Mouse (Mus musculus): ENCODE results near the gene Hpd.

The Hpd gene

DNA sequence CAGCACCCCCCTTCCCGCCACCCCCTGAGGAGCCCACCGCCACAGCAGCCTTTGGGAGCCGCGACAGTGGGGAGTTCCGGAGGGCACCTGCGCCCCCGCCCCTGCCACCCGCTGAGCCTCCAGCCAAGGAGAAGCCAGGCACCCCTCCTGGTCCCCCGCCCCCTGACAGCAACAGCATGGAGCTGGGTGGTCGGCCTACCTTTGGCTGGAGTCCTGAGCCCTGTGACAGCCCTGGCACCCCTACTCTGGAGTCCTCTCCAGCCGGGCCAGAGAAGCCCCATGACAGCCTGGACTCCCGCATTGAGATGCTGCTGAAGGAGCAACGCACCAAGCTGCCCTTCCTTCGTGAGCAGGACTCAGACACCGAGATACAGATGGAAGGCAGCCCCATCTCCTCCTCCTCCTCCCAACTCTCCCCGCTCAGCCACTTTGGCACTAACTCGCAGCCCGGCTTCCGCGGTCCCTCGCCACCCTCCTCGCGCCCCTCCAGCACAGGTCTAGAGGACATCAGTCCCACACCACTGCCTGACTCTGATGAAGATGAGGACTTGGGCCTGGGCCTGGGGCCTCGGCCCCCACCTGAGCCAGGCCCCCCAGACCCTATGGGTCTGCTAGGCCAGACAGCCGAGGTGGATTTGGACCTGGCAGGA, 34.3 kb downstream of the Hpd start:
- DNase-seq (ENCODE audit: low spot score), result no peak

DNA sequence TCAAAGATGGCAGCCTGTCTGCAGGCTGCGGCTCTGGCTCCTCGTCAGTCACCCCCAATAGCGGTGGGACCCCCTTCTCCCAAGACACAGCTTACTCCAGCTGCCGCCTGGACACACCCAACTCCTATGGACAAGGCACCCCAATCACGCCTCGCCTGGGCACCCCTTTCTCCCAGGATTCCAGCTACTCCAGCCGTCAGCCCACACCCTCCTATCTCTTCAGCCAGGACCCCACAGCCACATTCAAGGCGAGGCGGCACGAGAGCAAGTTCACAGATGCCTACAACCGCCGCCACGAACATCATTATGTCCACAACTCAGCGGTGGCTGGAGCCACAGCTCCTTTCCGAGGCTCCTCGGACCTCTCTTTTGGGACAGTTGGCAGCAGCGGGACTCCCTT, 35.0 kb downstream of the Hpd start:
- DNase-seq (ENCODE audit: low spot score), result no peak

DNA sequence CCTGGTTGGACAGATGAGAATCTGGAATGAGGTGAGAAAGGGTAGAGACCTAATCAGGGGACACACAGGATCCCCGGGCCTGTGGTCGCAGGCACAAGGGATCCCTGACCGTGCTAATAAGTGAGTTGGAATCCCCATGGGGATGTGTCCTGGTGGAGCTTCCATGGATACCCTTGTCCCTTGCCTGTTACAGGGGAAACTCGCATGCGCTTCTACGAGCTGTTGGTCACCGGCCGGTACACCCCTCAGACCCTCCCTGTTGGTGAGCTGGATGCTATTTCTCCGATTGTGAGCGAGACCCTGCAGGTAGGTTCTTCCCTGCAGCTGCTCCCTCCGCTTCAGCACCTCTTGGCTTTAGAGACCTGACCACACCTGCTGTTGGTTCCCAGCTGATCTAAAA, 36.2 kb downstream of the Hpd start:
- no peak for DNase-seq (ENCODE audit: low spot score)

DNA sequence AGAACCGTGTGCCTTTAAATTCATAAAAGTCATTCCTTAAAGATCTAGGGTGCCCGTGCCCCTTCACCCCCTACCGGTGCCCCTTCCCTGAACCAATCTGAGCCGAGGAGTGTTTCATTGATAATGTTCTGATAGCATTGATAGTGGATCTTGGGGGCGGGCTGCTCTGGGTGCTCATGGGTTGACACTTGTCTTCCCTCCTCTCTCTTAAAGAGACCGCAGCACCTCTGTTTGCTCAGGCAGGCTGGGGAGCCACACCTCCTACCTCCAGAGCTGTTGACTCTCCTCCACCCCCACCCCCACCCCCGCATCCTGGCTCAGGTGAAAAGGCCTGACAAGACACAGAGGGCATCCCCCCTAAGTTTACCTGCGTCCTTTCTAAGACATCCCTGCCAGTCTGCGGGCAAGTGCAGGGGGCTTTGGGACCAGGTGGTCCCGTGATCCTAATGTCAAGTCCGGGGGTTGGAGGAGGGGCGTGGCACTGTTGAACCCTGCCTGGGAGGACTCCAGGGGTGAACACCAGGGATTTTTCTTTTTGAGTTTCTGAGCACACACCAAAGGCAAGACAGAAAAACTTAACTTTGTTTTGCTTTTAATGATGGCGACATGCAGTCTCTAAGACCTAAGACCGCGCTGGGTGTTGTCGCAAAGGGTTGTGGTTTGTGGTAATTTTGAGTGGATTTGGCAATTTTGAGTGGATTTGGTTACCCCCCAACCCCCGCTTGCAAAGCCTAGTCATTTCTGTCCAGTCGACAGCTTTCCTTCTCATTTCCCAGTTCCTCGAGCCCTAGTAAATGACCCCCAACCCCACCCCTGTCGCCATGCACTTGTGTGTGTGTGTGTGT, 37.6 kb downstream of the Hpd start:
- DNase-seq (ENCODE audit: low spot score), result no peak

DNA sequence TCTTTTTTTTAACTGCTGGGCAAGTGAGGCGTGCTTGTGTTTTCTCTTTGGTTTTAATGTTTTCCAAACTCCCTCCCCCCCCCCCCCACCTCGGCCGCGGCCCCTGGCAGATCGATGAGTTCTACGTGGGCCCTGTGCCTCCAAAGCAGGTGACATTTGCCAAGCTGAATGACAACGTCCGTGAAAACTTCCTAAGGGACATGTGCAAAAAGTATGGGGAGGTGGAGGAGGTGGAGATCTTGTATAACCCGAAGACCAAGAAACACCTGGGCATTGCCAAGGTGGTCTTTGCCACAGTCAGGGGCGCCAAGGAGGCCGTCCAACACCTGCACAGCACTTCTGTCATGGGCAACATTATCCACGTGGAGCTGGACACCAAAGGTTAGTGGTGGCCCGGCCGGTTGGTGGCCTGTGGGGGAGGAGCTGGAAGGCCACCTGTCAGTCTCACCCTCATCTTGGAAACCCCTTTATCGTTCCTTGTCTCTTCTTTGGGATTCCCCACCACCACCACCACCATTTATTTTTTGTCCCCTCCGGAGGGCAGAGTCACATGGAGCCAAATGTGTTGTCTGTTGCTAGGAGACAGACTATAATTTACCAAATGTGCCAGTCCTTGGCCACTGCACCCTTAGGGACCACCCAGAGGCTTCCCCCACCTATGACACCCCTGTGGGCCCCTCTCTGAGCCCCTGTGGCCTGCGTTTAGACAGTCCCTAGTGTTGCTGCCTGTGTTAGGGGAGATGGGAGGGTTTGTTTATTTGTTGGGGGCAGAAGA, 38.4 kb downstream of the Hpd start:
- no peak for DNase-seq (ENCODE audit: low spot score)

DNA sequence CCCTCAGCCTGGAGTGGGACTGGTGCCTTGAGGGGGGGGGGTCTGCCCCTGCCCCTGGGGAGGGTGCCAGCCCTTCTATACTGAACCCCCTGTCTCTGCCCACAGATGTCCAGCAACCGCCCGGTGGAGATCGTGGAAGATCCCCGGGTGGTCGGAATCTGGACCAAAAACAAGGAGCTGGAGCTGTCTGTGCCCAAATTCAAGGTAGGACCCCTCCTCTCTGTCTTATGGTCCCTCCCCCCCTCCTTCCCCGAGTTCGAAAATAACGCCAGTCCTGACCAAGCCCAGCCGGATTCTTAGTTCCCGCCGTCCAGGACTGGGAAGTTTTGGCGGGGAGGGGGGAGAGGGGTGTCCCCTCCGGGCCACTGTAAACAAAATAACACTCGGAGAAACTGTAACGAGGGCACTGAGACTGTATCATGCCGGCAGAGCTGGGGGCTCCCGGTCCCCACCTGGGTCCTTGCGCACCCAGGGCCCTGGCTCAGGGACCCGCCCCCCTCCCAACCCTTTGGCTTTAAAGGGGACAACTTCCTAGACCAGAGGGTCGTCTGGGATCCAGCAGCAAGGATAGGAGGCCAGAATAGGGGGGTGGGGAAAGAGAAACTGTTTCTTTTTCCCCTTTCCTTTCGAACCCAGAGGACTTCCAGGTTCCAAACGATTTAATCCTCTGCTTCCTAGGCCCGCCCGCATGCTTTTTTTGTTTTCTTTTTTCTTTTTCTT, 39.1 kb downstream of the Hpd start:
- DNase-seq (ENCODE audit: low spot score), result no peak

DNA sequence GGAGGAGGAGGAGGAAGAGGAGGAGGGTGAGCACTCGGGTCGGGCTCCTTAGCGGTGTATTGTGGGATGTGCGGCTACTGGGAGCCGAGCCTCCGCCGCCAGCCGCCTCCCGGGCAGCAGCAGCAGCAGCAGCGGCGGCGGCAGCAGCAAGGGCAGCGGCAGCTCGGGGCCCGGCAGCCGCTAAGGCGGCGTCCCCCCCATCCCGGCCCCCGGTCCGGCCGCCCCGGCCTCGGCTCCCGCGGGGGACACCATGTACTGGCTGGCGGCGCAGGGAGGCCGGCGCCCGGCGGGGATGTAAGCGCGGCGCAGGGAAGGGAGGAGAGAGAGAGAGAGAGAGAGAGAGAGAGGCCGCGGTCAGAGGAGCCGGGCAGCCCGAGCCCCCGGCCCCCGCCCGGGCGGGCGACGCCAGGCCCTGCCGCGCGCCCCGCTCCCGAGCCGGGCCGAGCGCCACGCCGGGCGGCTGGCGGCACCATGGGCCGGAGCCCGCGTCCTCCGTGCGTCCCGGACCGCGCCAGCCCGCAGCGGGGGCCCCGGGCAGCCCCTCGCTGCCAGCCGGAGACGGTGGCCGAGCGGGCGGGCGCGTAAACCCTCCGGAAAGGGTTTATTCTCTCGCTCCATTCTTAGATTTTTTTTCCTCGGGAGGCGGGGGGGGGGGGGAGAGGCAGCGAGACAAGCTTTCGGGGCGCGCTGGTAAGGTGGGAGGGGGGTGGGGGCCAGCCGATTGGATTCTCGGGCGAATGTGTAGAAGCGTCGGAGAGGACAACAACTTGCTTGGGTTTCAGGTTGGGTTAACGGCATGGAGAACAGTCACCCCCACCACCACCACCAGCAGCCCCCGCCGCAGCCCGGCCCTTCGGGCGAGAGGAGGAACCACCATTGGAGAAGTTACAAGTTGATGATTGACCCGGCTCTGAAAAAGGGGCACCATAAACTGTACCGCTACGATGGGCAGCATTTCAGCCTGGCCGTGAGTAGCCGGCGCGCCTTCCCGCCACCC, 40.1 kb downstream of the Hpd start, which contains the start of gene Setd1b:
Gene Setd1b, plus strand, starts transcription at position 33 of the 997 bp plus-strand sequence.
- DNase-seq (ENCODE audit: low spot score), result no peak

DNA sequence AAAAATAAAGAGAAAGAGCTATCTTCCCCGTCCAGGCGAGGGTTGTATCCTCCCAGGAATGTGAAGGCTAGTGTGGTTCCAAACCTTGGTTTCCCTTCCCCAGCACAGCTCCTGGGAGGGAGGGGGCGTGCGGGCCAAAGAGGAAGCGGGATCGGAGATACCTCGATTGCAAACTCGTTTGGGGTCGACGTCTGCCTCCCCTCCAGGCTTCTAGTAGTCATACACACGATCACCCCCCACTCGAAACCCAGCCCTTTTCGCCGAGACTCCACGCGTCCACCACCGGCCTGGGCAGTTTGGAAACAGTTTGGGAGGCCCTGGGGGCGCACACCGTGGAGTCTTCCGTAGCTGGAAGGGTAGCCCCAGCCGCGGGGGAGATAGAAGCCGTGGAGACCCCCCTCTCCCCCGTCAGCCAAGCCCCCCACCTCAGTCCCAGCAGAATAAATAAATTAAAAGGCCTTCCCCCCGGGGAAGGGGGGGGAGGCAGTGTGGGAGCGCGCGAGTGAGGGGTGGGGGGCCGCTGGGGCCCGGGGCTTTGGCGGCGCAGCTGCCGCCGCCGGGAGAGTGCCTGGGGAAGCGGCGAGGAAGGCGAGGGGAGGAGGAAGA, 40.9 kb downstream of the Hpd start:
- DNase-seq (ENCODE audit: low spot score), result no peak

DNA sequence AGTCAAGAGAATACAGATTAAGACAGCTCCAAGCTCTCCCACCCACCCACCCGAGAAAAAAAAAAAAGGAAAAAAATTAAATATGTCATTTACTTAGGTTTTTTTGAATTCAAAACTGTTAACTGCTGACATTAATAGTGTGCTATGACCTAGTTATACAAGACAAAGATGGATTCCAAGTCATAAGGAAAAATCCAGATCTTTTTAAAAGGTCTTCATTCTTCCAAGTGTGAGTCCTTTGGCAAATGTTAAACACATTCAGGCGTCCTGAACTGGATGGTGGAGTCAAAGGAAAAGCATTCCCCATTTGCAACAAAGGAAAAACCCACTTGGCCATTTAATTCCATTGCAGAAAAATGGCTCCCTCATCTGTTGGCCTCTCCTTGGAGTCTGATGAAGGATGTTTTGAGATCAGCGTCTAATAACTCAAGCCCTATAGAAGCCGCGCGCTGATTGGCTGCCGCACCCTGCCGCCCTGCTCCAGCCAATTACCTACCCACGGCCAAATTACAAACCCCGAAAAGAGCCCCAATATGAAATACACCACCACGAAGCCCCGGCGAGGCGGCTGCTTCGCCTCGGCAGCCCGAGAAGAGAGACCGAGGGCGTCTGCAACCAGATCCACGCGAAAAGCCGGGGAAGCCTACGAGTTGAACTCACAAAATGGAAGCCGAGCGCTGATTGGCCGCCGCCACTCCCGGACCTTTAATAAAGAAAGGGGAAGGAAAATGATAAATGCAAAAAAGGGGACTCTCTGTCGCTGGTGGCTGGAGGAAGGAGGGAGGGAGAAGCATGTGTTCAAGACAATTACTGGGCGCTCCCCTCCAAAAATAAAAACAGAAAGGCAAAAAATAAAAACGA, 41.6 kb downstream of the Hpd start:
- no peak for DNase-seq (ENCODE audit: low spot score)

DNA sequence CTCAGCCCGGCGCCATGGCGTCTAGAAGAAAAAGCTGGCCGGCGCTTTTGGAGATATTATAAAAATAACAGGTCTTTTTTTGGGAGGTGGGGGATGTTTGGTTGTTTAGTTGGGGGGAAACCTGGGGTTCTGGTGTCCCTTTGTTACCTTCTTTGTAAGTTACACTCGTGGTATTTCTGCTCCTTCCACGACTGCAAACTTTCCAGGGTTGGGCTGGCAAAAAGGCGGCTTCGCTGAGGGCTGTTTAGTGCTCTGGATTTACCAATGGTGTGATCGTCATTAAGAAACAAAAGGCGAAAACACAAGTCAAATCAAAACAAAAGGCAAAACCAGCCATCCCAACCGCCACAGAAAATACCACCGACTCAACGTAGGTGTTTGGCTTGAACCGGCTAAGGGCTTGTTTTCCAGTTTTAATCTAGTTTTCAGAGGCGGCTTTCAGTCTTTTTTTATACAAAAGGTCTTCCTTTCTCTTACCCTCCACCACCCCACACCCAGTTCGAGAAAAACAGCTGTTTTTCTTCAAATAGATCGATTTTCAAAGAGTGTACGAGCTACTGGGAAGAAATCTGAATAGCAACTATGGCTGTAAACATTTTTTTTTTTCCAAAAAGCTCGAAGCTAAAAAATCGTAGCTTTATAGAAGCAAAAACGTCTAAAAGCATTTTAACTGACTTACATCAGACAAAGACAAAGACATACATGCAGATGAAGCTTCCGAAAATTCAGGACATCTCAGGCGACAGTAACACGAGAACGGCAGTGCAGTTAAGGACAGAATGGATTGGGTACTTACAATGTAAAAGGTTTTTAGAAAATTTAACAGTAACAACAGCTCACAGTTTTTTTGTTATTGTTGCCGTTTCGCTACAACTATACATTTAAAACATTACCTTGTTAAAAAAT, 42.6 kb downstream of the Hpd start:
- DNase-seq (ENCODE audit: low spot score), result no peak

DNA sequence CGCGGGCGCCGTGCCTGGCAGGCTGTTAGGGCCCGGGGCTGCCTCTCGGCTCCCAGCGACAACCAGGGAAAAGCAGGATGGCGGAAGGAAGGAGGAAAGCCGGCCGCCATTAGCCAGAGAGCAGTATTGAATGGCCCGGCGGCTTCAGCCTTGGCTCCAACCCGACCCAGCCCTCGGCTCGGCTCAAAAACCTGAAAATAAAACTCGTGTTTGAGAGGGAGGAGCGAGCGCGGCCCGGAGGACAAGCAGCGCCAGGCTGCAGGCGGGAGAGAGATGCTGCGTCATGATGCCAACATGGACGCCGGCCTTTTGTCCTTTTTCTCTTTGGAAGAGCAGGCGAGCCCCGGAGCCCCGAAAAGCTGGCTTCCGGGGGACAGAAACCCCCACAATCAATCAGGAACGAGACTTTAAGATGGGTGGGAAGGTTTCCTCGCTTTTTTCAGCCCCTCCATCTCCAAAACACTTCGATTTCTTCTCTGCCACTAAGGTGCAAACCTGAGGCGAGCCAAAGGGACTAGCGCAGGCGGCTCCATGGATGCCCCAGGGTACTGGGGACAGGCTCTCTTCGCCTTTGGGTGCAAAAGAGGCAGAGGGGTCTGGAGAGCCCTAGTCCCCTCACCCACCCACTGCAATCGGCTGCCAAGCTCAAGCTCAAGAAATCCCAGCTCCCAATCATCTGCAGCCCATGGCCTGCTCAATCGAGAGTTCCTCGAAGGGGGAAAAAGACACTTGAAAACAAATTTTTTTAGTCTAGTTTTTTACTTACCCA, 43.4 kb downstream of the Hpd start:
- DNase-seq (ENCODE audit: low spot score), result no peak

DNA sequence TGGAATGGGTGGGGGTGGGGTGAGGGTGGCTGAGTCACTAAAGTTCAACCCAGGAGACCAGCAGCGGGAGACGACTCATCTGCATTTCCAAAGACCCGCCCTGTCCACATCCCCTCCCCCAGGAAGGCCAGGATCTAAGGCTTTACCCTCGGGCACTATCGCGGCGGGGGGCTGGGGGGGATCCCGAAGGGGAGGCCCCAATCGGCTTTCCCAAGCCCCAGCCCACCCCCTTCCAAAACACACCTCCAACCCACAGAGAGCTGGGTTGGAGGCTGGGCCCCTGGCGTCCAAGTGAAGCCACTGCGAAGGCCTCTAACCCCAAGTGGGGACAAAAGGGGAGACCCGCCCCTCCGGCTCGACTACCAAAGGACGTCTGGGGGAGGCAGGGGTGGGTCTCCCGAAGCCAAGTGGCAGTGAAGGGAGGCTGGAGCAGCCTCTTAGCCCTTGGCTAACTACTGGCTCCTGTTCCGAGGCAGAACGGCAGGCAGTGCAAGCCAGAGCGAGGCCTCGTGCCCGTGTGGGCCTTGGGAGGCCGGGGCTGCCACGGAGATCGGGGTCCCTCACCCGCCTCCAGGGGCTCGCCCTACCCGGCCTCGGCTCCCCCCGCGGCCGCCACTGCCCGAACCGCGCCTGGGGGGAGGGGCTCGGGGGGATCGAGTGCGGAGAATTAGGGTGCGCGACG, 44.2 kb downstream of the Hpd start:
- DNase-seq (ENCODE audit: low spot score), result no peak

DNA sequence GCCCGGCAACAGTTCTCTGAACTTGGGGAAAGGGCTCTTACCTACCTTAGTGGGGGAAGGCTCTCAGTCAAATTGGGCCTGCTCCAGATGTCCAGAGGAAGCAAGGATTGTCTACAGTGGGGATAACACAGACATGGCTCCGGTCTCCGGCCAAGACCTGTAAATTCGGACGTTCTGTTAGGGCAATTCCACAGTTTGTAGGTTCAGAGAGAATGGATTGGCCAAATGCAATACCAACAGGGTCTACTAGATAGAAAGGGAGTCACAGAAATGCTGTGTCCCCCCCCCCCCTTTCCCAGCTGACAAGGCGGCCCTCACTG, 44.7 kb downstream of the Hpd start:
- no peak for DNase-seq (ENCODE audit: low spot score)

DNA sequence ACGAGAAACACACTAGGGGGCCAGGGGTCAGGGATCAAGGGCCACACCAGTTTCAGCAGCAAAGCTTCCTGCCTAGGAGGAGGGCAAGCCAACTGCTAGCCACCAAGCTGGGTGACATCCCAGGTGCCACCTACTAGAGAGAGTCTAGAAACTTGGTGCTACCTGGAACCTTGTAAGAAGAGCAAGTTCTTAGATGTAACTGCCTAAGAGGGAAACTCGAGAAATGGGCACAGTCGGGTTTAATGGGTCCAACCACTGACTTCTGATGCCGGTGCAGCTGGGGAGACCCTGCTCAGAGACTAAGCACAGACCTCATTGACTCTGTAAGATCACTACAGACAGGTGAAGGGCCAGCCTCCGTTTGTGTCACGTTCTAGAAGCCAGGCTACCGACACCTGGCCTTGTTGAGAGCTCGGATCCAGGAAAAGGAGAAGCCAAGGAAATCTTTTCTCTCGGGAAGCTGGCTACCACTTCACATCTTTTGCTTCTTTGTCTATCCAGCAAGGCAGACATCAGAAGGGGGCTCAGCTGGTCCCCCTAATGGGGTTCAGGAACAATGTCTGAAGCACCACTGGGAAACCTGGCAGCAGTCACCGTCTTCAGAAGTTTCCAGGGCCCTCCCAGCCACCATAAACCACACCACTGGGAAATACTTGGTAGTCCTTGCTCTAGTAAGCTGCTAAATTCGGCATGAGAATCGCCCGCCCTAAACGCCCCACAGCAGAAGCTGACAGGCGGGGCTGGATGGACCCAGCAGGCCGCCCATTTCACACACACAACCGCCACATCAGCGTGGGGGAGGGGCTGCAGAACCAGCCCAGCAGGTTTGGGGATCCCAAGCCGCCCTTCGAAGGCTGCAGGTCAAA, 45.2 kb downstream of the Hpd start:
- DNase-seq (ENCODE audit: low spot score), result peak; percentile 78

DNA sequence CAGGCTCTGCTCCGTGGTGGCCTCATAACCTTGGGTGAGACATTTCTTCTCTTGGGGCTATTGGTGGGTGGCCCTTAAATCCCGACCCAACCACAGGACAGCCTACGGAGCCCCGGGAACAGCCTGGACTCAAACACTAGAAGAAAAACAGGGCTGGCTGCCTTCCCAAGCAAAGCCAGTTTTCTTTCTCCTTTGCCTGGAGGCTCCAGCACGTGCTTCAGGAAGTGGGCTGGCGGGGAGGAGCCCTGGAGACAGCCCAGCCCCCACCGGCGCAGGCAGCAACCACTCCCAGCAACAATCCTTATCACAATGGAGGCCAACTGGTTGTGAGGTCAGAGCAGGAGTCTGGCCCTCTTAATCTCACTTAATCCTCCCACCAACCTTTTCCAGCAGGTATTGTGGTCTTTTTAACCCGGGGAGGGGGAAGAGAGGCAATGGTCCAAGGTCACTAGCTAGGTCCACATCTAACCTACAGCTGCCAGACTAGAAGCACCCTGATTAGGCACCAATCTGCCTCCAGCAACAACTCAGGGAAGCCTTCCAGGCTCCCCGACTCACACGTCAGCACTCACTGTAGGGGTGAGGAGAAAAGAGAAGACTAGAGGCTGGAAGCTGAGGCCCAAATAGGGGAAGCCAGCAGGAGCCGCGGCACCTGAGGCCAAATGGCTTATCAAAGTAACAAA, 46.0 kb downstream of the Hpd start:
- DNase-seq (ENCODE audit: low spot score), result no peak

Data from urinary bladder, postnatal 10 days (tissue).